12 mouse cellular contexts compared by ENCODE assay signal in the genomic region with DNA sequence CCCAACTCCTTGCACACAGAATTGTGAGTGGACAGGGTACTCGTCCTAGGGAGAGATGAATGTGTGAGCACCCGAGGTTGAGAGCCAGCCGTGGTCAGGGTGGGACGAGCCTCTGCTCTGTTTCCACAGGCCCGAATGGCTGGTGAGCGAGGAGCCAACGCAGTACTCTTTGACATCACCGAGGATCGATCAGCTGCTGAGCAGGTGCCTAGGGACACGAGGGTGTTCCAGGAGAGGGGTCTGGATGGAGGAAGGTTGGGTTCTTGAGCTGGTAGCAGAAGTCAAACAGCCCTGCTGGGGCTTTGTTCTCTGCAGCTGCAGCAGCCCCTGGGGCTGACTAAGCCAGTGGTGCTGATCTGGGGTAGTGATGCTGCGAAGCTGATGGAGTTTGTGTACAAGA. TPM values are rescaled to one million over a fixed set of nuclear protein-coding genes. Genes with fewer than 3 reads are reported as not detected.
DNase-seq lines count a peak whose midpoint lies in the region; ATAC-seq lines count a peak whose summit lies in the region.
"Had no signal": no experiment of that assay in that cellular context is flagged by ENCODE, and none has a peak within 500 bp of the region (broad histone marks: within the 10 kb centered on the region; RNA-seq: fewer than 3 reads in every experiment).

No protein-coding gene starts in this region.

- no peaks in the 10 kb centered on the region for H3K36me3 ChIP-seq in hindbrain, embryonic 11.5 days (ENCODE audit: control insufficient read depth, insufficient read depth, low read length)
- no peaks in the 10 kb centered on the region for H3K36me3 ChIP-seq in hindbrain, embryonic 16.5 days (ENCODE audit: control insufficient read depth, insufficient read depth, low read length)
- no peaks in the 10 kb centered on the region for H3K36me3 ChIP-seq in embryonic facial prominence, embryonic 10.5 days (replicated peaks)
- H3K36me3 ChIP-seq in embryonic facial prominence, embryonic 15.5 days = no peaks in the 10 kb centered on the region
- H3K36me3 ChIP-seq in stomach, embryonic 16.5 days (ENCODE audit: control insufficient read depth, insufficient read depth, low read length) = no peaks in the 10 kb centered on the region

- ATAC-seq in hindbrain, embryonic 11.5 days (ENCODE audit: low FRiP score) = no peak
- no peak for ATAC-seq in hindbrain, embryonic 16.5 days
- ATAC-seq in embryonic facial prominence, embryonic 15.5 days (ENCODE audit: insufficient number of reproducible peaks, low FRiP score, low TSS enrichment, low read depth) = no peak
- ATAC-seq in stomach, embryonic 16.5 days (ENCODE audit: insufficient read depth, low FRiP score) = no peak

- H3K27ac ChIP-seq in hindbrain, embryonic 11.5 days (ENCODE audit: low read depth, low read length) = 0 out of 2 replicates have a peak overlapping the region, but pooled peaks have one; percentile 30
- no peak overlapping the region for H3K27ac ChIP-seq in hindbrain, embryonic 16.5 days (ENCODE audit: low read depth, low read length)
- H3K27ac ChIP-seq in embryonic facial prominence, embryonic 10.5 days (replicated peaks) = peak overlapping the region; percentile 84
- 0 out of 2 replicates have a peak overlapping the region, but pooled peaks have one; percentile 59 for H3K27ac ChIP-seq in embryonic facial prominence, embryonic 15.5 days (replicated peaks)
- H3K27ac ChIP-seq in stomach, embryonic 16.5 days (ENCODE audit: low read length) = peak overlapping the region; percentile 88
- H3K27ac ChIP-seq: left cerebral cortex, adult 2 months; macrophage had no signal

- no peaks in the 10 kb centered on the region for H3K27me3 ChIP-seq in hindbrain, embryonic 11.5 days (ENCODE audit: control insufficient read depth, insufficient read depth, low read length)
- no peaks in the 10 kb centered on the region for H3K27me3 ChIP-seq in hindbrain, embryonic 16.5 days (replicated peaks; ENCODE audit: control insufficient read depth, insufficient read depth, low read length)
- 0 out of 2 replicates have a peak, but pooled peaks cover 3% of the 10 kb centered on the region for H3K27me3 ChIP-seq in embryonic facial prominence, embryonic 10.5 days (replicated peaks; ENCODE audit: low read depth, poor library complexity, severe bottlenecking)
- H3K27me3 ChIP-seq in embryonic facial prominence, embryonic 15.5 days = no peaks in the 10 kb centered on the region
- H3K27me3 ChIP-seq in stomach, embryonic 16.5 days (ENCODE audit: control insufficient read depth, insufficient read depth, low read length) = no peaks in the 10 kb centered on the region

- H3K4me3 ChIP-seq in hindbrain, embryonic 11.5 days (ENCODE audit: low read depth, low read length) = no peak overlapping the region
- H3K4me3 ChIP-seq in hindbrain, embryonic 16.5 days (ENCODE audit: low read length) = no peak overlapping the region
- no peak overlapping the region; the same call in 1 of the 2 replicates for H3K4me3 ChIP-seq in embryonic facial prominence, embryonic 10.5 days
- H3K4me3 ChIP-seq in embryonic facial prominence, embryonic 15.5 days (replicated peaks) = no peak overlapping the region
- H3K4me3 ChIP-seq in stomach, embryonic 16.5 days (replicated peaks; ENCODE audit: low read length) = no peak overlapping the region
- H3K4me3 ChIP-seq: left cerebral cortex, adult 2 months had no signal

- peaks cover 3% of the 10 kb centered on the region; the same call in 1 of the 2 replicates for H3K4me1 ChIP-seq in hindbrain, embryonic 11.5 days (replicated peaks; ENCODE audit: control insufficient read depth, insufficient read depth, low read length)
- peaks cover 2% of the 10 kb centered on the region; the same call in 1 of the 2 replicates for H3K4me1 ChIP-seq in hindbrain, embryonic 16.5 days (ENCODE audit: control insufficient read depth, insufficient read depth, low read depth, low read length)
- peaks cover 40% of the 10 kb centered on the region for H3K4me1 ChIP-seq in embryonic facial prominence, embryonic 10.5 days
- peaks cover 15% of the 10 kb centered on the region for H3K4me1 ChIP-seq in embryonic facial prominence, embryonic 15.5 days
- peaks cover 22% of the 10 kb centered on the region for H3K4me1 ChIP-seq in stomach, embryonic 16.5 days (ENCODE audit: control insufficient read depth, insufficient read depth, low read length)

- H3K4me2 ChIP-seq in hindbrain, embryonic 11.5 days (replicated peaks; ENCODE audit: low read depth, low read length) = no peak overlapping the region
- no peak overlapping the region for H3K4me2 ChIP-seq in hindbrain, embryonic 16.5 days (ENCODE audit: low read length)
- no peak overlapping the region for H3K4me2 ChIP-seq in embryonic facial prominence, embryonic 15.5 days (replicated peaks)
- H3K4me2 ChIP-seq in stomach, embryonic 16.5 days (ENCODE audit: low read depth, low read length) = no peak overlapping the region

- H3K9me3 ChIP-seq in hindbrain, embryonic 11.5 days (ENCODE audit: control insufficient read depth, low read length) = no peaks in the 10 kb centered on the region
- H3K9me3 ChIP-seq in hindbrain, embryonic 16.5 days (ENCODE audit: control insufficient read depth, low read length) = no peaks in the 10 kb centered on the region
- no peaks in the 10 kb centered on the region for H3K9me3 ChIP-seq in embryonic facial prominence, embryonic 10.5 days
- H3K9me3 ChIP-seq in embryonic facial prominence, embryonic 15.5 days (replicated peaks) = no peaks in the 10 kb centered on the region
- H3K9me3 ChIP-seq in stomach, embryonic 16.5 days (replicated peaks; ENCODE audit: control insufficient read depth, low read length) = no peaks in the 10 kb centered on the region

- H3K9ac ChIP-seq in hindbrain, embryonic 11.5 days (ENCODE audit: low read depth, low read length) = no peak overlapping the region
- no peak overlapping the region for H3K9ac ChIP-seq in hindbrain, embryonic 16.5 days (ENCODE audit: low read depth, low read length)
- H3K9ac ChIP-seq in embryonic facial prominence, embryonic 15.5 days = no peak overlapping the region
- peak overlapping the region; percentile 56; the same call in 1 of the 2 replicates for H3K9ac ChIP-seq in stomach, embryonic 16.5 days (ENCODE audit: low read length)

- WGBS in hindbrain, embryonic 11.5 days = 58% methylated on average over 11 of the region's 11 CpGs
- WGBS in hindbrain, embryonic 16.5 days = 70% methylated on average over 11 of the region's 11 CpGs
- WGBS in embryonic facial prominence, embryonic 10.5 days = 60% methylated on average over 11 of the region's 11 CpGs
- 46% methylated on average over 11 of the region's 11 CpGs for WGBS in embryonic facial prominence, embryonic 15.5 days
- WGBS in stomach, embryonic 16.5 days = 58% methylated on average over 11 of the region's 11 CpGs

- DNase-seq in hindbrain, embryonic 11.5 days (ENCODE audit: low spot score) = no peak
- no peak for DNase-seq in embryonic facial prominence, embryonic 10.5 days (ENCODE audit: low spot score)
- DNase-seq in adrenal gland, postnatal 4 days (ENCODE audit: low spot score in 2 of 2) = no peak
- no peak for DNase-seq in urinary bladder, adult 18-20 months (ENCODE audit: low spot score in 2 of 2)
- DNase-seq in frontal cortex, postnatal 36 days (ENCODE audit: low spot score in 2 of 2) = no peak
- DNase-seq: cerebellum, postnatal 10 days had no signal

RNA-seq across cellular contexts. Expression of gene Supt4a, which starts 10.3 kb away (rescaled TPM):
- 162 and 169 TPM in 2 replicates for polyA plus RNA-seq in hindbrain, embryonic 11.5 days (2014; fragmentation: Nextera tagmentation; extraction: Ambion mirVana)
- 121 and 130 TPM in 2 replicates for polyA plus RNA-seq in hindbrain, embryonic 16.5 days (2015; fragmentation: Nextera tagmentation; extraction: Ambion mirVana)
- polyA plus RNA-seq in embryonic facial prominence, embryonic 10.5 days (2016; fragmentation: Nextera tagmentation; extraction: Ambion mirVana) = 184 and 185 TPM in 2 replicates
- polyA plus RNA-seq in embryonic facial prominence, embryonic 15.5 days (2015; fragmentation: Nextera tagmentation; extraction: Ambion mirVana) = 158 and 165 TPM in 2 replicates
- polyA plus RNA-seq in stomach, embryonic 16.5 days (2015; fragmentation: Nextera tagmentation; extraction: Ambion mirVana) = 116 and 119 TPM in 2 replicates
- total RNA-seq in adrenal gland, postnatal 4 days (2021) = 10 to 100 TPM; 88.2 to 89.0 TPM

RNA-seq across cellular contexts. Expression of gene Tspoap1, which starts 33.3 kb away (rescaled TPM):
- polyA plus RNA-seq in hindbrain, embryonic 11.5 days (2014; fragmentation: Nextera tagmentation; extraction: Ambion mirVana) = 6.4 and 10.0 TPM in 2 replicates
- polyA plus RNA-seq in hindbrain, embryonic 16.5 days (2015; fragmentation: Nextera tagmentation; extraction: Ambion mirVana) = 38.4 and 46.1 TPM in 2 replicates
- polyA plus RNA-seq in embryonic facial prominence, embryonic 10.5 days (2016; fragmentation: Nextera tagmentation; extraction: Ambion mirVana) = 4.0 and 7.0 TPM in 2 replicates
- polyA plus RNA-seq in embryonic facial prominence, embryonic 15.5 days (2015; fragmentation: Nextera tagmentation; extraction: Ambion mirVana) = 4.0 and 5.9 TPM in 2 replicates
- 1.5 and 1.7 TPM in 2 replicates for polyA plus RNA-seq in stomach, embryonic 16.5 days (2015; fragmentation: Nextera tagmentation; extraction: Ambion mirVana)
- total RNA-seq in adrenal gland, postnatal 4 days (2021) = 1 to 10 TPM; 6.4 to 7.6 TPM
- total RNA-seq: gastrocnemius, adult 18-20 months had no signal
